Mouse (Mus musculus) megakaryocyte progenitor cell, adult 5-6 weeks (primary cell): ENCODE results near the gene Tasp1. TPM values are rescaled to one million over a fixed set of nuclear protein-coding genes. Genes with fewer than 3 reads are reported as not detected.
"Not testable (repeated sequence)": the region's sequence is repeated elsewhere in the genome, so short reads cannot be mapped to it uniquely, and the experiment has no call there.

ENCODE experiments used
- ATAC-seq: replicated peaks from 2 replicates; pipeline ENCODE4 v1.8.0; 2016; ENCODE audit warnings: mild to moderate bottlenecking, moderate TSS enrichment, inconsistent platforms; ENCODE audit not compliant: poor library complexity
- total RNA-seq, 2 experiments: library from RNA; stranded (forward) in 1 of 2; stranded (reverse) in 1 of 2; fragments of 157-497, 149-512 nt in 1 of 2; fragments of 200-1000 nt in 1 of 2; gene quantifications; 2 replicates each; pipeline versions ENCODE4 v1.2.3 to v1.2.4; 2015 to 2017

Gene Tasp1
- total RNA-seq, 2 experiments from 2014 or later, result 18.0 to 22.2 TPM

DNA sequence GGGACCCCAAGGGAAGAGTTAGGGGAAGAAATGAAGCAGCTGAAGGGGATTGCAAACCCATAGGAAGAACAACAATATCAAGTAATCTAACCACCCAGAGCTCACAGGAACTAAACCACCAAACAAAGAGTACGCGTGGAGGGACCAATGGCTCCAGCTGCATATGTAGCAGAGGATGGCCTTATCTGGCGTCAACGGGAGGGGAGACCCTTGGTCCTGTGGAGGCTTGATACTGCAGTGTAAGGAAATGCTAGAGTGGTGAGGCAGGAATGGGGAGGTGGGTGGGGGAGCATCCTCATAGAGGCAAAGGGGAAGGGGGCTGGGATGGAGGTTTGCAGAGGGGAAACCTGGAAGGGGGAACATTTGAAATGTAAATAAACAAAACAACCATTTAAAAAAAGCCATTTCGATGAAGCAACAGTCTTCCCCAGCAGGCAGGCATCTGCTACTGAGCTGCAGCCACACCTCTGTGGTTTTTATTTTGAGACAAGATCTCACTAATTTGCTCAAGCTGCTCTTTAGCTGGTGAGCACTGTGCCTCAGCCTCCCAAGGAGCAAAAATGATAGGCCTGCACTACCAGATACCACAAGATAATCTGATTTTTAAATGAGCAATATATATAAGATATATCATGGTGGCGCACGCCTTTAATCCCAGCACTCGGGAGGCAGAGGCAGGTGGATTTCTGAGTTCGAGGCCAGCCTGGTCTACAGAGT is 160.0 kb downstream of the Tasp1 start:
- no peak for ATAC-seq

DNA sequence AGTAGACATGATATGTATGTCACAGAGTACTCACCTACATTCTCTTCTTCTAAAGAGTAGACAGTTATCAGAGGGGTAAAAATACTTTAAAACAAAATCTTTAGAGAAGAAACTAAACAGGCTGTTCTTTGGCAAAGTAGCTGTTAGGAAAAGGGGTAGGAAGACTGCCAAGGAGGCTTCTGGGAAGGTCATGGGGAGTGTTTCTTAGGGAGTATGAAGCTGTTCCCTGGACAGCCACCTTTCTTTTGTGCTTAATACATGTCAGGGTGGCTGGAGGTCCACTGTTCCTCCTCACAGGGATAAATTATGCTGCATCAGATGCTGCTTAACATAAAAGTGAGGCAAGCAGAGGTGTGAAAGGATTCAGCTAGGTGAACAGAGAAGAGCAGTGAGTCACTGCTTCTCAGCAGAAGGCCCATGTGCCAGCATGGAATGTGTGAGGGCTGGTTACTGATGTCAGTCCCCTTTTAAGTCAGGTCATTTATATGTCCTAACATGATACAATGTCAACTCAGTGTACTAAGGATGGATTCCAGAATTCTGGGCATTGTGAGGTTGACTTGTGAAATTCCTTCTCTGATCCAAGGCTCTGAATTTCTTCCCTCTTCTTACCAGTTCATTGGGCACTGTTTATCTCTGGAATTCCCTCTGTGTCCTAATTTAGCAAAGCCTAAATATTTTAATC is 175.1 kb downstream of the Tasp1 start:
- no peak for ATAC-seq

DNA sequence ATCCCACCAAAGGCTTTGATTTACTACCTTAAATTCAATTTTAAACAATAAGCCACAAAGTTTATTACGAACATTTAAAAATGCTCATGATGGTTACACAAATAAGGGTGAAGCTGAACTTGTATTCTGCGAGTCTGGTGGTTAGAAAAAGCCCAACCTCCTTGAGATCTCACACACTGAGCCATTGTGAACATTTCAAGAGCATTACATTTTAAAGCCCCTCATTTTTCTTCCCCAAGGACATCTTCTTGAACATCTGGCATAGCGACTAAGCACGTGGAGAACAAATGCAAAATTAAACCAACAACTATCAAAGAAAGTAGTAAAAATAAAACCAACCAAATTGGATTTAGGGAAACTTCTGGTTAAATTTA is 182.4 kb downstream of the Tasp1 start:
- no peak for ATAC-seq

DNA sequence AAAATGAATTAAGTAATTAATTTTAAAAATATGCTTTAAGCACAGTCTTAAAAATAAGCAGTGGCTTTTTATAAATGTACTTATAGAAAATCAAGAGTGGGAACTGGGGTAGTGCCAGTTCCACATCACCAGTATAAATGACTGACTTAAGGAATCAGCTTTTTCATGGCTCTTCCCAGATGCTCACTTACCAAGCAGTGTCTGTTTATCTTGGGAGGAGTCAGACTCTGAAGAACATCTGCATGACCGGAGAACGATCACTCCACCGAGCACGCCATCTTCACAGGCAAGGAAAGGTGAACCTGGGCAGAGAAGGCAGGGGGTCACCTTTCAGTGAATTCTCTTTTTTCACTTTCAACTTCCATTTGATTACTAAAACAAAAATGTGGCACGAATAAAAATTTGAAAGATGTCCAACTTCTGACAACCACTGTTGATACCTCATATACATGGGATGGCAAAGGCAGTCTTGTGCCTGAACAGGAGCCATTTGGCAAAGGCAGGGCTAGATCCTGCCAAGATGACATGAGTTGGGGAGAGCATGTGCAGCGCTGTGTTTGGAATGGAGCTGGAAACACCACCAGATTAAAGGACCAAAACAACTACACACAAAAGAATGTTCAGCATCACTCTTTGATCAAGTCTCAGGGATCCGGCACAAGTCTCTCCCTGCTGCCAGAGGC is 182.9 kb downstream of the Tasp1 start:
- ATAC-seq, result no peak

DNA sequence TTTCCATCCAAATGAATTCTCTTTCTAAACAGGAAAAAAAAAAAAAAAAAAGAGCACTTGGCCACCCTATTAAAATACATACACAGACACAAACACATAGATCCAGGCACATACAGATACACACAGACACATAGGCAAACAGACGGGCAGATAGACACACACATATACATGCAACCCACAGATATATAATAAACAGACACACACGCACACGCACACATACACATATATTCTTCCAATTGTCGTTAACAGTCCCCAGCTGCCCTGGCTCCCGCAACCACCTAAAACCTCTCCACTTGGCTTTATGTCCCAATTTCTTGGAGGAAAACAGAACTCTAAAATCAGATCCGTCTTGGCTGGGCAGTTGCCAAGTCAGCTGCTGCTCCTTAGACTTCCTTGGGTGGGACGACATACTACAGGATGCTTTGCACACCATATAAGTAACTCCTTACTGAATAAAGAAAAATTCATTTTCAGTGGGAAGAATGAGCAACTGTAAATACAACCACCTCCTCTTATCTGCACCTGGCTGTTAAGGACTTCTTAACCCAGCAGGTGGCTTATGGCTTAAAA is 188.5 kb downstream of the Tasp1 start:
- ATAC-seq, result no peak

DNA sequence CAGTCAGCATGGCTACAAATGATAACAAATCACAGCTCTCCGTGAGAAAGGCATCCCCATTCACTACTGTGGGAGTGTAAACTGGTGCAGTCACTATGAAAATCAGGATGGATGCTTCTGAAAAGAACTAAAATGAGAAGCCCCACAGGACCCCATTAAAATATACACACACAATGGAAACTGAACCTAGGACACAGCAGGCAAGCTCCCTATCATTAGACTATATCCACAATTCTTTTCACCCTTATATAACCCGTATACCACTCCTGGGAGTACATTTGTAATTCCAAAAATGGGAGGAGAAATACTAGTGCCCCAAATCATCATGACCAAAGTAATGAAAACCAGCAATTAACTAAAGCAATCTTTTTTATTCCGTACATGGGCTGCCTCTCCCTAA is 190.7 kb downstream of the Tasp1 start:
- ATAC-seq, result no peak

DNA sequence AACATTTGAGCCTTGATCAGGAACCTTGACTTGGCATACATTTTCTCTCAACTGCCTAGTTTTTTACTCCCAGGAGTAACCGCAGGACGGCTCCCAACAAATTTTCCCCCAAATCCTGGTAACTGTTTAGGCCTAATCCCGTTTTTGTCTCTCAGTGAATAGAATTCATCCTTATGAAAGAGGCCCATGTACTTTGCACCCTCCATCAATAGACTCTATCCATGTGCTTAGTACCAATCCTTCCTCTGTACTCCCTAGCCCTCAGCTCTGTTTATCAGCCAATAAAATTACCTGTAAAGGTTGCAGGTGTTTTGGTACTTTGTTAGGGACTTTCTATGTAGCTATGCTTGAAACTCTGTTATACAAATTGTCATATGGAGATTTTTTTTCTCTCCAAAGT is 192.4 kb downstream of the Tasp1 start:
- no peak for ATAC-seq

DNA sequence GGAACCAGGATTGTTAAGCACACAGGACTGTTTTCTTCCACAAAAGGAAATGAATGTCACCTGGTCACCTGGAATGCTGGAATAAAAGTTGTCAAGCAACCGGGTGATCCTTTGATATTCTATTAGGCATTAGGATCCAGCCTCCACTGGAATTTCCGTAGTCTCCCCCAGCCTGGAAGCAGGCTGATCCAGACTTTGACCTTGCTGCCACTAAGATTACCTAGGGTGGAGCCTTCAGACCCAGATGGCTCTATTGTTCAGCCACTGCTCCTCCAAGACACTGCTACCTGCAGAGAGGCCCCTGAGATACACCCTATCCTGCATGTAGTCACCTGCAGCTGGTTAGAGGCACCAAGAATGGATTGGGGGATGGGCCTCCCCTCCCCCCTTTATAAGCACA is 192.8 kb downstream of the Tasp1 start:
- no peak for ATAC-seq

DNA sequence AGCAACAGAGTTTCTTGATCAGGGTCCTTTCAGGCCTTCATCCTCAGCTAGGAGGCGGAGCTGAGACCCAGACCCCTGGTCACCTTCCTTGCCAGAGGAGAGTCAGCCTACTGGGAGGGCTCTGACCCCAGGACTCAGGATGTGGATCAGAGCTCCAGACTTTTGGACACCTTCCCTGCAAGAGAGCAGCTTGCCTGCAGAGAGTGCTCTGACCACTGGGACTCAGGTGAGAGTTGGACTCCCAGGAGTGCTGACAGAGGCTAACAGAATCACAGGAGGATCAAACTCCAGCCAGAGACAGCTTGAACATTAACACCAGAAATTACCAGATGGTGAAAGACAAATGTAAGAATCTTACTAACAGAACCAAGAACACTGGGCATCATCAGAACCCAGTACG is 197.5 kb downstream of the Tasp1 start:
- not testable (repeated sequence) for ATAC-seq

DNA sequence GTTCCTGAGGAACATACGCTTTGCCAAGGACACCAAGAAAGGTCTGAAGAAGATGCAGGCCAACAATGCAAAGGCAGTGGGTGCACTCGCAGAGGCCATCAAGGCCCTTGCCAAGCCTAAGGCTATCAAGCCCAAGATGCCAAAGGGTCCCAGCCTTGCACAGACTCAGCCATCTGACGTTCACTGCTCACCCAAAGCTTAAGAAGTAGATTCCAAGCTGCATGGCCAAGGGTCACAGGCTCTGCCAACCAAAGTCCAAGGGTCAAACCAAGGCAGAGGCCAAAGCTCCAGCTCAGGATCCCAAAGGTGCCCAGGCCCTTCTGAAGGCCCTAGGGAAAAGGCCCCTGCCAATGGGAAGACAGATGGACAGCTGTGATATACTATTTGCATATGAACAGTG is 203.2 kb downstream of the Tasp1 start:
- ATAC-seq, result not testable (repeated sequence)

DNA sequence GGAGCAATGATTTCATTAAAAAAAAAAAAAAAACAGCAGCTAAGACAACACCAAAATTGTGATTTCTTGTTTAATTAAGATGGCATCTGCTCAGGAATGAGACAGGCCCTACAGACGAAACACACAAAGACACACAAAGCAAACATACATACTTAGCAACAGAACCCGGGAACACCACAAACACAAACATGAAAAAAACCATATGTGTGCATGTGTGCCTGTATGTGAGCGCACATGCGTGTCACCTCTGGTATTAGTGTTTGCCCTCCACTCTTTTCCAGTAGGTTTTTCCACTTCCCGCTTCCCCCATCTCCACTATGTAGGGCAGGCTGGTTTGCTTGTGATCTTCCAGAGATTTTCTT is 206.5 kb downstream of the Tasp1 start:
- ATAC-seq, result no peak

DNA sequence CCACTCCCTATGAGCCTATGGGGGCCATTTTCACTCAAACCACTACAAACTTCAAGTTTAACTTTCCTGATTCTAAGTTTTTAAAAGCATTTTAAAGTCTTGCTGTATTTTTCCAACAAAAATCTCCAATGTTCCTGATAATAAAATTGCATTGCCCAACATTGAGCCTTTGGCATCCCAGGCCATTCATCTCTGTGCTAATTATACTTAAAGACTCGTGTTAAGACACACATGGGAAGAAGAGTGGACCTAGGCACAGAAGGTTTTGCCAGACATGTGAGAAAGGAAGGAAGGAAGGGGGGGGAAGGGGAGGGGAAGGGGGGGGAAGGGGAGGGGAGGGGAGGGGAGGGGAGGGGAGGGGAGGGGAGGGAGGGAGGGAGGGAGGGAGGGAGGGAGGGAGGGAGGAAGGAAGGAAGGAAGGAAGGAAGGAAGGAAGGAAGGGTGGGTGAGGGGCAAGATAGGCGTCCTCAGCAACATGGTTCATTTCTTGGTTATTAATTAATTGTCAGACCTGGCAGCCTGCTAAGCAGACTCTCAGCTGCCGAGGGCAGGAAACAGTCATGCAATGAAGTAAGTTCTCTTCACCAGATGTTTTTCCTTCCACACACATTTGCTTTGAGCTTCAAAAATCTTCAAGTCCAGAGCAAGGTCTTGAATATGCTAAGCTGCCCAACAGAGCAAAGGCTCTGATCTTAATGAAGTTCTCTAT is 207.0 kb downstream of the Tasp1 start:
- ATAC-seq, result no peak

DNA sequence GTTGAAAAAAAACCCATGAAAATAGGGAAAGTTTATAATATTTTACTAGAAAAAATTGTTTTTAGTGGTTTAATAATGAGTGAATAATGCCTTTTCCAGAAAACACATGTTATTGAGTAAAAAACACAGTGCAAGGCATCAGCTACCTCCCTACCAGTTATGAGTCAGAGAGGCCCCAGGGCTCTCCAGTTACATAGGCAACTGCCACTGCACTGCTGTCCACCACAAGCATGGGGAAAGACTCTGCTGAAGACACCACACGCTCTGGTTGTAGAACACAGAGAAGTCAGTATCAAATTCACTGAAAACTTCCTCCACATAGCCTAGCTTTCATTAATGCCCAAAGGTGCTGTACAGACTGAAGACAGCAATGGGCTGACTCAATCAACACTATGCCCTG is 217.0 kb downstream of the Tasp1 start:
- ATAC-seq, result no peak

DNA sequence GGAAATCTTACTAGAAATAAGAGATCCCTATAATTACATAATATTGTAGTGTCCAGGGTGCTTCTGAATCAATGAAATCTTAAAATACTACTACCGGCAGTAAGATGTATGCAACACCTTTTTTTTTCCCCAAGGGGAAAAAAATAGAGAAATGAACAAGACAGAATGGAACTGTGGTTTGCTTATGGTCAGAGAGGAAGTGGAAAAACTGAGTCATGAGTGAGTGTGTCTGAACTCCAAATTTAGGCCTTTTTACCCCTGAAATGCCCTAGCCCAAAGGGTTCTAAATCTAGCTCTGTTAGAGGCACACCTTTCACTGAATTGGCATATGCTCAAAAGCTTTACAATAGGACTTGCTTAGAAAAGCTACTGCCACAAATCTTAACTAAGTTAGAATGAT is 225.2 kb downstream of the Tasp1 start:
- peak; percentile 91 for ATAC-seq

DNA sequence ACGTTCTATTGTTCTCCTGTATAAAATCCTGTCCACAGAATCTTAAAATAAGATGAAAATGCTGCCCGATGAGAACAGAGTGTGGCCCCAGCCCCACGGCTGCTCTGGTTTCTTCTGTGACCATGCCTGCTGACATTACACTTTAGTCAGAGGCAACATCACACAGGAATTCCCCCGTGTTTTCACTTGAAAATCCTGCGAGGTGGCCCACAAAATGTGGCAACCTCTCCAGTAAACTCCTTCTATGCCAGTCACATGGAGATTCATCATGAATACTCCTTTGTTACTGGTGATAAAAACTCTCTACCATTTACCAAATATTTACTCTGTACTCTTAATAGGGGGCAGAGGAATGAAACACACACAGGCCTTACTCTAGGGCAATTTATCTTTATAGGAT is 225.7 kb downstream of the Tasp1 start:
- no peak for ATAC-seq

DNA sequence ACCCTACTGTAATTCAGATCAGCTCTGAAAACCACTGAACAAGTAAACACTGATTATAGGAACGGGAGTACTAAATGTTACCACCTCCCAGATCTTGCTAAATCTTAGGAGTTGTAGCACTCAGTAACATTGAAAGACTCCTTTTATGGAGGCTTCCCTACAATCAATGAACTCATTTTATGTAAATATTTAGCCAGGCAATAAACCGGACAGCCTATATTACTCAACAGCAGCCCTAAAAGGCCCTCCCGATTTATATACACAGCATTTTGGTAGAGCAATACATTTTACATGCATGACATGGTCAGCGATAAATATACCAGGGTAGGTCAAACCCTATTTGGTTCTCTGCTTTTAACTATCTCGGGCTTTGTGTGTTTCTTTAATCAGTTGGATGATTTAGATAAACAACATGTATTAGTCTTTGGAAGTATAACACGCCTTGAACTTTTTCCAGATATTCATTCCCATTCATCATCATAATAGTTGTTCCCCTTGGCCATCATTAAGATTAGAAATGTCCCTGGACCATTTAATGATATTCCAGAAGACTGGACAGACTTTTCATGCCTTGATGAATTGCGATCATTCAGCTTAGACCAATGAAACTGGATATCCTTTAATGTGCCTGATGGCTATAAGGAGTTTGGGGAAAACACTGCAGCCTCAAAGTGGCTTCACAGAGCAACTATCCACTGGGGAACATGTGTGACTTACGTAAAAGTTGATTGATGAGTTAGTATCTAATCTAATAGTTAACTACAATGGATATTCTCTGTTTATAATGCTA is 244.8 kb downstream of the Tasp1 start:
- no peak for ATAC-seq

DNA sequence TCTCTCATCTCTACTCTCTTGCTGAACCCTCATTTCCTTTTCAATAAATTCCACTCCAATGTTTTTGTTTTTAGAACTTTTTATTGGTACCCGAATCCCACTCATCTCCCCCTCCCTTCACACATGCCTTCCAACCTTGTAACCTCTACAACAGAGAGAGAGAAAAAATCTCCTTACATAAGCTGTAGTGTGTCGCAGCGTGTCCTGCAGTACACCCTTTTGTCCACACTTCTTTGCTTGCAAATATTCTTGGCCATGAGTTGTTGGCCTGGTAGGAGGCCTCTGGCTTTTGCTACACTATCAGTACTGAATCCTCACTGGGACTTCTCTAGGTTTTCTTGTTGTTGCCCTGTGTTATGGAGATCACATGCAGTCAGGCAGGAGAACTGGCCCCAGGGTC is 249.3 kb downstream of the Tasp1 start:
- ATAC-seq, result no peak

DNA sequence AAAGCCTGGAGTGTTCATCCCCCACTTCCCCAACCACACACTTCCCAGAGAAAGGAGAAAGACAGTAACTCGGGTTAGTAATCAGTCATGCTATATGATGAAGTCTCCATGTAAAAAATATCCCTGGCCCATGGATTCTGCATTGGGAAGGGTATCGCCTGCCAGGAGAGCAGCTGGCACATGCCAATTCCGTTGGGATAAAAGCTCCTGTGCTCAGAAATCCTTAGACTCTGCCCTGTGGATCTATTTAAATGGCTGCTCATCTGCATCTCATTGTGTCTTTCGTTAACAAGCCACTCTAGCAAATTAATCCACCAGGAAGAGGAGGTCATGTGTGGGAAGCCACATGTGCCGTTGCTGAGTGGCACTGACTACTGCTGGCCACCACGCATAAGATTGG is 258.7 kb downstream of the Tasp1 start:
- no peak for ATAC-seq

DNA sequence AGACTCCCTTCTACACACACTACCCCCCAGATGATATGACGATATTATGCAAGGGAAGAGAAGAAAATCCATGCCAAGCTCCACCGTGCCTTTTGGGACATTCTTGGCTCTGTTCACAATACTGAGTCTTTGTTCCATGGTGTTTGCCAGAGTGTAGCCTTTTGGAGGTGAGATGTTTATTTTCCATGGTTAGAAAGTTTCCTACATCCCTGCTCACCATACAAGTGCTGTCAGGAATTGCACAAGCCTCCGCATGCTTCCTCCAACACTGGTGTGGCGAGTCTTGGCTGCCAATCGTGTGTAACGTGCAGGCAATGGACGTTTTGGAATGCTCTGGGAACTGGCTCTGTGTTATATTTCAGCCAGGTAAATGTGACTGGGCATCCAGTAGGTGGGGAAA is 262.6 kb downstream of the Tasp1 start:
- ATAC-seq, result no peak

DNA sequence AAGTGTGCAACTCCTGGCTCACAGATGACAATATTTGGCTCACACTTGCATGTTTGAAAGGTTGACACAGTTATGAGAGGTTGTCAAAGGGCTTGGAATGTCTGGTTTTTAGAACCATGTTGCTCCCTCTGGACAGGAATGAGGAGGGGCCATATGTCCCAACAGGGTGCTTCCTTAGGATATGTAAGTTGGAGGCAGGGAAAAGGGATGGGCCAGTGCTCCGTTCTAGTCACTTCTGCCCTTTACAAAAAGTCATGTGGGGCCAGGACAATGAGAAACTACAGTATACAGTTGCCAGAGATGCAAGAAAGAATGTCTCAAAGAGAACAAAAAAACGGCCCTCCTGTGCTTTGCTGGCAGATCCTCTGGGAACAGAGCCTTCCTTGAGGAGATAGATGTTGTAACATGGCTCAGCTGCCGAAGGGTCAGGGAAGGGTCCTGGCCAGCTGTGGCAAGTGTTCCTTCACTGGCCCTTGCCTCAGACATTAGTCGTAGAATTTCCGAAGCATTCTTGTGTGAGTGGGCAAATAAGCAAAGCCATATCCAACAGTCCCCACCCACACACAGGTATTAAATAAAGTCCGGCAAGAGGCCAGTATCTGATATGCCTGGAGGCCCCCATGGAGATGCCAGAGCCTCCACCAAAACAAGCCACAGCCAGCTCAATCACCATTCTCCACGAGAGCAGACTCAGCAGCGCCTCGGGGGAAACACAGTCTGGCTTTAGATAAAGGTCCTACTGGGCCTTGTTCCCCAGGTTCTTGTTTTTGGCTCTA is 274.1 kb downstream of the Tasp1 start:
- ATAC-seq, result no peak
